Mouse (Mus musculus): Measurements from ENCODE around the gene Crcp.

GRCm38 (mm10) chr5:130062096-130062495, 33.0 kb downstream of the Crcp start:
- TF ChIP-seq POLR2A (IDR thresholded peaks at IDR 0.05; ENCODE audit: extremely low read depth, insufficient read depth, low read length) (no peak), CTCF (IDR thresholded peaks at IDR 0.05; ENCODE audit: extremely low read depth, insufficient read depth, low read length) (no peak)

Data from cortical plate, adult 2 months (tissue).